Mouse (Mus musculus) CH12.LX (cell line): ENCODE measurements at regions not wholly inside any gene's neighbourhood (a gene's known extent, or its start where the extent isn't known, plus 50 kb on each side); places are given as distances from the start of the nearest gene placed in this dataset.

ENCODE experiments used
- DNase-seq: peaks from one replicate; pipeline ENCODE4 v3.0.0-alpha.2; 2013; ENCODE audit errors: extremely low read depth
- H3K27ac ChIP-seq: 2 replicates; pipeline ENCODE4 v1.5.1; 2012; ENCODE audit warnings: low read depth, mild to moderate bottlenecking, control low read depth, moderate library complexity; ENCODE audit not compliant: insufficient read depth
- H3K27me3 ChIP-seq: replicated peaks from 2 replicates; pipeline ENCODE3; 2012; ENCODE audit warnings: inconsistent platforms
- H3K36me3 ChIP-seq, 2 experiments: replicated peaks in 1 of 2; 2 replicates each; pipeline versions ENCODE3 to v1.6.1; 2012; ENCODE audit warnings: inconsistent platforms in 1 of 2, low read length in 1 of 2, mild to moderate bottlenecking in 1 of 2, mixed read lengths in 1 of 2, moderate library complexity in 1 of 2; ENCODE audit not compliant: control insufficient read depth in 1 of 2, insufficient read depth in 1 of 2
- H3K4me1 ChIP-seq, 2 experiments: 2 replicates each; pipeline ENCODE4 v1.6.1; 2012; ENCODE audit warnings: inconsistent platforms in 1 of 2, moderate library complexity in 1 of 2; ENCODE audit not compliant: insufficient read depth in 2 of 2, control insufficient read depth in 1 of 2
- H3K4me2 ChIP-seq: 2 replicates; pipeline ENCODE4 v1.6.1; 2012; ENCODE audit warnings: low read depth, mild to moderate bottlenecking, control low read depth; ENCODE audit not compliant: poor library complexity, insufficient read depth, severe bottlenecking
- H3K4me3 ChIP-seq, 3 experiments: fragments of 150-350 bp in 1 of 3; sonication (generic) in 1 of 3; replicated peaks in 1 of 3; 2 replicates each; pipeline versions ENCODE3 to v1.5.1; 2011 to 2012; ENCODE audit warnings: low read depth in 2 of 3, low read length in 2 of 3, mild to moderate bottlenecking in 2 of 3, moderate library complexity in 2 of 3, control low read depth in 1 of 3, improper control_type of control experiment in 1 of 3, inconsistent platforms in 1 of 3, mixed read lengths in 1 of 3; ENCODE audit not compliant: poor library complexity in 1 of 3
- H3K79me2 ChIP-seq: replicated peaks from 2 replicates; pipeline ENCODE4 v1.6.1; 2012; ENCODE audit warnings: mild to moderate bottlenecking, moderate library complexity; ENCODE audit not compliant: control insufficient read depth, poor library complexity, insufficient read depth, severe bottlenecking; ENCODE audit errors: extremely low read depth
- H3K9ac ChIP-seq: 2 replicates; pipeline ENCODE4 v1.6.1; 2012; ENCODE audit warnings: low read depth, mild to moderate bottlenecking, control low read depth, moderate library complexity; ENCODE audit not compliant: insufficient read depth
- H3K9me3 ChIP-seq: replicated peaks from 2 replicates; pipeline ENCODE3; 2012; ENCODE audit warnings: low read length, inconsistent platforms, mixed read lengths
- CHD1 ChIP-seq: IDR thresholded peaks from 2 replicates; pipeline ENCODE4 v1.6.1; 2012; ENCODE audit warnings: low read depth, low read length, improper control_type of control experiment, inconsistent platforms
- ETS1 ChIP-seq: conservative IDR thresholded peaks from 2 replicates; pipeline ENCODE4 v1.6.1; 2012; ENCODE audit warnings: low read depth, mild to moderate bottlenecking, inconsistent platforms, low read length, improper control_type of control experiment, moderate library complexity
- MAFK ChIP-seq: IDR thresholded peaks from 2 replicates; pipeline ENCODE4 v1.6.1; 2011; ENCODE audit warnings: low read length, improper control_type of control experiment; ENCODE audit not compliant: insufficient replicate concordance
- MAX ChIP-seq: IDR thresholded peaks from 2 replicates; pipeline ENCODE4 v1.6.1; 2011; ENCODE audit warnings: low read length, improper control_type of control experiment
- MAZ ChIP-seq: IDR thresholded peaks from 2 replicates; pipeline ENCODE4 v1.6.1; 2012; ENCODE audit warnings: low read depth, mild to moderate bottlenecking, inconsistent platforms, low read length, improper control_type of control experiment, moderate library complexity
- UBTF ChIP-seq: IDR thresholded peaks from 2 replicates; pipeline ENCODE4 v1.6.1; 2012; ENCODE audit warnings: low read depth, mild to moderate bottlenecking, inconsistent platforms, low read length, improper control_type of control experiment, moderate library complexity
- ZKSCAN1 ChIP-seq: IDR thresholded peaks from 2 replicates; pipeline ENCODE4 v1.6.1; 2012; ENCODE audit warnings: low read depth, inconsistent platforms, low read length, improper control_type of control experiment, borderline replicate concordance
- dilution Hi-C: fragments of 300-500 bp; cut with MboI; formaldehyde crosslinking; loops from 2 replicates; pipeline ENCODE4 v1.14.3; 2020; ENCODE audit warnings: low sequenced_read_pairs; ENCODE audit not compliant: extremely low pct_unique_long_range_greater_than_20kb, extremely low pct_ligation_motif_present
- in situ Hi-C: fragments of 300-500 bp; cut with MboI; formaldehyde crosslinking; loops from 3 replicates; pipeline ENCODE4 v1.14.3; 2019; ENCODE audit warnings: low sequenced_read_pairs, low pct_ligation_motif_present, low pct_unique_long_range_greater_than_20kb, mixed read lengths

DNA sequence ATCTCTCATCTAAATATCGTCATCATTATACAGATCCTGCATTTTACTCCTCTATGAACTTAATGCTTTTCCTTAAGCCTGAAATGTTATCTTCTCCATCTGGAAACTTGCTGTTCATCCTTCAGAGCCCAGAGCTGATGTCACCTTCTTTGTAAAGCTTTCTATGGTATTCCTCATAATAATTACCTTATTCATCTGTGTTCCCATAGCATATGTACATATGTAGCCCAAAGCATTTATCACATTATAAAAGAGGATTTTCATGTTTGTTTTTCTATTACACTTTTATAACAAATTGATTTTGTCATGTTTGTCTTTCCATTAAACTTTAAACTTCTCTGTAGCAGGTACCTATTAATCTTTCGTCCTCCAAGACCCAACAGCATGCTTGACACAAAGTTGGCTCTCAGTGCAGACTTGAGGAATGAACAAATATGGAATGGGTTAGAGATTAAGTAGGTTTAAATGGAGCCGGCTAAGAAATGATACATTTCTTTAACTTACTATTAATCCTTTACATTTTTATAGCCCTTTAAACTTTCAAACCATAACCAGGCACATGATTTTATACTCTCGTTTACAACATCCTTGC, 104.5 kb downstream of the Rtl9 start:
- in situ Hi-C loops, result no loop called here
- H3K4me2 ChIP-seq, result no peak overlapping the region
- dilution Hi-C loops, result no loop called here

DNA sequence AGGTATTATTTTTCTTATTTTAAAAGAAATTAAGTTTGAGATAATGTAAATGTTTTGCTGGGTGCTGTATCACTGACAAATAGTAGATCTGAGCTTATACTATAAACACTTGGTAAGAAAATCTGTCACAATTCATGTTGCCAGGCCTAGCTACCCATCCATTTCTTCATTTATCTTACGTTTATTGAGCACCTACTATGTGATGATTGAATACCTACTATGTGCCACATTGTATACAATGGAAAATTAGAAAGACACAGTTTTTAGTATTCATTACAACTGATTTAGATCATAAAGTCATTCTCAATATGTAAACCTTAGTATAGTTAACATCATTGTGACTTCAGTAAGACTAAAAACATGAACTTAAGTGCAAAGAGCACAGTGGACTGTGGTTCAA, 117.2 kb downstream of the Rtl9 start:
- in situ Hi-C loops (no loop called here), dilution Hi-C loops (no loop called here)
- no peaks in the 10 kb centered on the region for H3K27me3 ChIP-seq
- H3K4me3 ChIP-seq, result no peak overlapping the region
- no peaks in the 10 kb centered on the region for H3K4me1 ChIP-seq
- H3K4me2 ChIP-seq, result no peak overlapping the region
- no peak for DNase-seq
- no peaks in the 10 kb centered on the region for H3K79me2 ChIP-seq
- no peak overlapping the region for H3K9ac ChIP-seq
- no peak overlapping the region for H3K27ac ChIP-seq
- TF ChIP-seq MAFK, result no peak
- peak; percentile 57 for TF ChIP-seq ZKSCAN1
- TF ChIP-seq UBTF, result no peak
- TF ChIP-seq, all 38 proteins: peak for 1
- Histone ChIP-seq H3K36me3 (no peaks in the 10 kb centered on the region), H3K9me3 (no peaks in the 10 kb centered on the region)

More for the DNA sequence above, 104.5 kb downstream of the Rtl9 start:
- no peaks in the 10 kb centered on the region for H3K9me3 ChIP-seq
- H3K4me1 ChIP-seq, result no peaks in the 10 kb centered on the region
- no peak for TF ChIP-seq MAX
- no peak for TF ChIP-seq ZKSCAN1
- TF ChIP-seq ETS1, result no peak
- TF ChIP-seq CHD1, result no peak
- TF ChIP-seq UBTF, result no peak
- TF ChIP-seq MAZ, result no peak
- TF ChIP-seq, all 38 proteins: peak for 0
- no peaks in the 10 kb centered on the region for H3K36me3 ChIP-seq
- DNase-seq, result no peak
- H3K27ac ChIP-seq, result no peak overlapping the region
- H3K9ac ChIP-seq, result no peak overlapping the region
- H3K4me3 ChIP-seq, result no peak overlapping the region
- no peaks in the 10 kb centered on the region for H3K79me2 ChIP-seq
- no peaks in the 10 kb centered on the region for H3K27me3 ChIP-seq
